Mouse (Mus musculus) heart, postnatal 4 days (tissue): ENCODE results near the gene Ppp1r18. TPM values are rescaled to one million over a fixed set of nuclear protein-coding genes. Genes with fewer than 3 reads are reported as not detected.
A peak's percentile ranks its signal among the peaks of the same experiment; 100 is the strongest.

Experiments
- DNase-seq: peaks from one replicate; pipeline ENCODE4 v3.0.0; 2021
- total RNA-seq, 2 experiments: library from RNA; stranded (reverse); gene quantifications; 2 replicates each; pipeline ENCODE4 v1.2.3; 2021

The Ppp1r18 gene
- total RNA-seq, 2 experiments from 2014 or later, result 32.6 to 32.7 TPM

GRCm38 (mm10) chr17:35869346-35870067 lies 4.1 kb downstream of the Ppp1r18 start:
- peak; percentile 54 for DNase-seq

GRCm38 (mm10) chr17:35870151-35870883 lies 4.9 kb downstream of the Ppp1r18 start:
- DNase-seq, result peak; percentile 75

GRCm38 (mm10) chr17:35870884-35871696 lies 5.7 kb downstream of the Ppp1r18 start:
- peak; percentile 65 for DNase-seq

- peak; percentile 95 for DNase-seq
These were observed 8.6 kb downstream of the Ppp1r18 start for GRCm38 (mm10) chr17:35873774-35874519.

- DNase-seq, result no peak
These were observed 9.3 kb downstream of the Ppp1r18 start for GRCm38 (mm10) chr17:35874721-35875120.

GRCm38 (mm10) chr17:35879245-35880057 lies 14.1 kb downstream of the Ppp1r18 start, which contains the start of gene Dhx16:
Gene Dhx16 (plus strand): TSS chr17:35879819.
- DNase-seq, result peak; percentile 97

- no peak for DNase-seq
These were observed 17.5 kb downstream of the Ppp1r18 start for GRCm38 (mm10) chr17:35882924-35883323.

GRCm38 (mm10) chr17:35883777-35884176 lies 18.4 kb downstream of the Ppp1r18 start:
- no peak for DNase-seq

- DNase-seq, result no peak
These were observed 22.3 kb downstream of the Ppp1r18 start for GRCm38 (mm10) chr17:35887725-35888124.

- peak; percentile 94 for DNase-seq
These were observed 31.6 kb downstream of the Ppp1r18 start, which contains the start of gene 2310061I04Rik for GRCm38 (mm10) chr17:35896781-35897643. Gene 2310061I04Rik (minus strand): TSS chr17:35897431.

- no peak for DNase-seq
These were observed 32.5 kb downstream of the Ppp1r18 start for GRCm38 (mm10) chr17:35897644-35898573.

GRCm38 (mm10) chr17:35900636-35901035 lies 35.2 kb downstream of the Ppp1r18 start:
- DNase-seq, result no peak

- DNase-seq, result peak; percentile 79
These were observed 38.1 kb downstream of the Ppp1r18 start for GRCm38 (mm10) chr17:35903343-35903991.

- DNase-seq, result no peak
These were observed 38.6 kb downstream of the Ppp1r18 start for GRCm38 (mm10) chr17:35903992-35904355.

- no peak for DNase-seq
These were observed 40.2 kb downstream of the Ppp1r18 start for GRCm38 (mm10) chr17:35905587-35905986.

GRCm38 (mm10) chr17:35907609-35908008 lies 42.2 kb downstream of the Ppp1r18 start:
- DNase-seq, result no peak

- no peak for DNase-seq
These were observed 44.0 kb downstream of the Ppp1r18 start for GRCm38 (mm10) chr17:35909186-35909918.

GRCm38 (mm10) chr17:35909919-35910369 lies 44.6 kb downstream of the Ppp1r18 start, which contains the start of gene Atat1:
Gene Atat1 (minus strand): TSS chr17:35910075.
- peak; percentile 96 for DNase-seq
